Mouse (Mus musculus): ENCODE results near the gene 1700013G24Rik.

- TF ChIP-seq CTCF (IDR thresholded peaks at IDR 0.05; ENCODE audit: extremely low read depth, insufficient read length, insufficient replicate concordance, low read depth, low read length) (no peak), POLR2A (IDR thresholded peaks at IDR 0.05; ENCODE audit: low read depth, low read length) (no peak)
These were observed 17.7 kb downstream of the 1700013G24Rik start for GRCm38 (mm10) chr4:137470701-137471317.
